In genomic region chr11:88118817-88119642, GRCm38 (mm10) we compare ENCODE assay signal across 8 mouse cellular contexts. TPM values are rescaled to one million over a fixed set of nuclear protein-coding genes. Genes with fewer than 3 reads are reported as not detected.
A peak's percentile ranks its signal among the peaks of the same experiment; 100 is the strongest.
DNase-seq lines count a peak whose midpoint lies in the region; ATAC-seq and TF ChIP-seq lines count a peak whose summit lies in the region.

No protein-coding gene starts in this region.

- DNase-seq in ZHBTc4 (ENCODE audit: low read depth, low spot score), result peak; percentile 61
- peak; percentile 38 to 70 for DNase-seq in cerebellum, postnatal 4 days (ENCODE audit: low spot score in 2 of 2)
- peak; percentile 84 to 93 for DNase-seq in gastrocnemius, adult 8-10 months (ENCODE audit: low spot score in 2 of 2)
- peak; percentile 35 to 71 for DNase-seq in left cerebral cortex, adult 8-10 months (ENCODE audit: low spot score in 2 of 2)
- DNase-seq in mesoderm, embryonic 11.5 days (ENCODE audit: low read depth, low spot score), result peak; percentile 78

- no peak for TF ChIP-seq POLR2A in small intestine, adult 2 months (IDR thresholded peaks at IDR 0.05; ENCODE audit: low read depth, low read length)

- no peaks in the 10 kb centered on the region for H3K9me3 ChIP-seq in hindbrain, embryonic 16.5 days (ENCODE audit: control insufficient read depth, low read length)

- H3K4me2 ChIP-seq in hindbrain, embryonic 16.5 days (ENCODE audit: low read length), result peak overlapping the region; percentile 26; the same call in 1 of the 2 replicates

- no peaks in the 10 kb centered on the region for H3K36me3 ChIP-seq in hindbrain, embryonic 16.5 days (ENCODE audit: control insufficient read depth, insufficient read depth, low read length)
- no peaks in the 10 kb centered on the region for H3K36me3 ChIP-seq in small intestine, adult 2 months (ENCODE audit: control insufficient read depth, insufficient read depth, low read length)

- 12% methylated on average over 8 of the region's 8 CpGs for WGBS in hindbrain, embryonic 16.5 days
- WGBS in small intestine, adult 2 months, result 18% methylated on average over 8 of the region's 8 CpGs

- TF ChIP-seq CTCF in small intestine, adult 2 months (IDR thresholded peaks at IDR 0.05; ENCODE audit: extremely low read depth, insufficient read length, insufficient replicate concordance, low read depth, low read length), result no peak

- peaks cover 35% of the 10 kb centered on the region for H3K4me1 ChIP-seq in hindbrain, embryonic 16.5 days (ENCODE audit: control insufficient read depth, insufficient read depth, low read depth, low read length)
- peaks cover 25% of the 10 kb centered on the region for H3K4me1 ChIP-seq in small intestine, adult 2 months (ENCODE audit: control insufficient read depth, insufficient read depth, insufficient read length, low read length)

- H3K27ac ChIP-seq in hindbrain, embryonic 16.5 days (ENCODE audit: low read depth, low read length), result peak overlapping the region; percentile 87
- peak overlapping the region; percentile 85 for H3K27ac ChIP-seq in small intestine, adult 2 months (ENCODE audit: insufficient read depth, low read depth, low read length)

- H3K4me3 ChIP-seq in hindbrain, embryonic 16.5 days (ENCODE audit: low read length), result no peak overlapping the region
- H3K4me3 ChIP-seq in small intestine, adult 2 months (ENCODE audit: low read depth, low read length), result no peak overlapping the region

- peak; percentile 93 for ATAC-seq in hindbrain, embryonic 16.5 days
- ATAC-seq in erythroid progenitor cell, adult 5-6 weeks (replicated peaks; ENCODE audit: low FRiP score, poor library complexity, severe bottlenecking), result no peak

- peak overlapping the region; percentile 42 for H3K9ac ChIP-seq in hindbrain, embryonic 16.5 days (ENCODE audit: low read depth, low read length)

- H3K27me3 ChIP-seq in hindbrain, embryonic 16.5 days (replicated peaks; ENCODE audit: control insufficient read depth, insufficient read depth, low read length), result no peaks in the 10 kb centered on the region
- no peaks in the 10 kb centered on the region for H3K27me3 ChIP-seq in small intestine, adult 2 months (ENCODE audit: control insufficient read depth, insufficient read depth, low read length)

RNA-seq across cellular contexts. Expression of gene Cuedc1, which starts 21.2 kb away (rescaled TPM):
- 100 to 1,000 TPM; 108 to 156 (median 116) TPM for total RNA-seq in gastrocnemius, adult 8-10 months (2022)
- polyA plus RNA-seq in hindbrain, embryonic 16.5 days (2015; fragmentation: Nextera tagmentation; extraction: Ambion mirVana), result 29.9 and 41.3 TPM in 2 replicates
- 10 to 100 TPM; 28.0 to 31.8 (median 30.9) TPM for total RNA-seq in left cerebral cortex, adult 8-10 months (2022)
- 12.3 and 13.3 TPM in 2 replicates for polyA plus RNA-seq in small intestine, adult 2 months (2012; rRNA removed)
- 0.84 TPM in 1 of 2 replicates, not detected in the other for total RNA-seq in erythroid progenitor cell, adult 5-6 weeks (2015; ENCODE audit: low replicate concordance)
- 0.39 TPM in 1 of 2 replicates, not detected in the other for total RNA-seq in erythroid progenitor cell, adult 5-6 weeks (2017; ENCODE audit: low replicate concordance)

RNA-seq across cellular contexts. Expression of gene Vezf1, which starts 51.0 kb away (rescaled TPM):
- 100 to 1,000 TPM in 1 of 4 experiments, 10 to 100 TPM in 3; 98.6 to 102 (median 98.9) TPM for total RNA-seq in gastrocnemius, adult 8-10 months (2022)
- 32.3 and 38.9 TPM in 2 replicates for polyA plus RNA-seq in hindbrain, embryonic 16.5 days (2015; fragmentation: Nextera tagmentation; extraction: Ambion mirVana)
- total RNA-seq in left cerebral cortex, adult 8-10 months (2022), result 10 to 100 TPM; 27.9 to 30.8 (median 29.3) TPM
- 6.1 and 10.6 TPM in 2 replicates for polyA plus RNA-seq in small intestine, adult 2 months (2012; rRNA removed)
- total RNA-seq in erythroid progenitor cell, adult 5-6 weeks (2015; ENCODE audit: low replicate concordance), result 29.6 and 37.3 TPM in 2 replicates
- total RNA-seq in erythroid progenitor cell, adult 5-6 weeks (2017; ENCODE audit: low replicate concordance), result 16.3 and 17.8 TPM in 2 replicates

Comparison
In these comparisons a context has a peak if more than half of its experiments do, and no peak if none do; other contexts are left out.
1. RNA of gene Cuedc1, which starts 21.2 kb away (total RNA-seq): 108 to 156 TPM in gastrocnemius, adult 8-10 months and 28.0 to 31.8 TPM in left cerebral cortex, adult 8-10 months; 0.39 to 0.84 TPM in erythroid progenitor cell, adult 5-6 weeks; every median in the first group is over 10 times any median in the second.
2. Peak in every context shown above with its lines, with median percentiles within 50 percentile points of each other: DNase-seq.